Mouse (Mus musculus) megakaryocyte, embryonic 14.5 days (primary cell): Measurements from ENCODE around the gene Acss2. TPM values are rescaled to one million over a fixed set of nuclear protein-coding genes. Genes with fewer than 3 reads are reported as not detected.

Experiments used
- H3K27me3 ChIP-seq: replicated peaks from 2 replicates; pipeline ENCODE3; 2012; ENCODE audit warnings: inconsistent platforms
- H3K36me3 ChIP-seq: replicated peaks from 2 replicates; pipeline ENCODE3; 2012; ENCODE audit warnings: low read length, inconsistent platforms, mixed read lengths
- H3K4me1 ChIP-seq: 2 replicates; pipeline ENCODE4 v1.6.1; 2012; ENCODE audit warnings: inconsistent platforms
- H3K4me3 ChIP-seq: replicated peaks from 2 replicates; pipeline ENCODE3; 2012; ENCODE audit warnings: moderate library complexity, mild to moderate bottlenecking, inconsistent platforms
- H3K9me3 ChIP-seq: 2 replicates; pipeline ENCODE4 v1.6.1; 2012; ENCODE audit warnings: inconsistent platforms
- FLI1 ChIP-seq: IDR thresholded peaks from 2 replicates; pipeline ENCODE4 v1.6.1; 2012; ENCODE audit warnings: low read length, inconsistent platforms, mixed read lengths
- GATA1 ChIP-seq: IDR thresholded peaks from 3 replicates; pipeline ENCODE4 v1.6.1; 2012; ENCODE audit warnings: mixed read lengths, low read length, inconsistent platforms, borderline replicate concordance
- polyA plus RNA-seq: library from polyadenylated mRNA; stranded (reverse); fragments of >175 nt; gene quantifications from 2 replicates; pipeline ENCODE4 v1.2.3, GENCODE M21; 2012; ENCODE audit warnings: low replicate concordance; ENCODE audit not compliant: insufficient read depth

Gene Acss2
- polyA plus RNA-seq, 1 experiment = 10.2 TPM

- no peak overlapping the region for H3K4me3 ChIP-seq
- H3K27me3 ChIP-seq = peaks cover 29% of the 10 kb centered on the region
- peaks cover 16% of the 10 kb centered on the region for H3K4me1 ChIP-seq
- TF ChIP-seq FLI1 (no peak), GATA1 (no peak)
- H3K36me3 ChIP-seq = peaks cover 87% of the 10 kb centered on the region
- H3K9me3 ChIP-seq = no peaks in the 10 kb centered on the region
These were observed 116.0 kb downstream of the Acss2 start for GRCm38 (mm10) chr2:155633731-155634130.

- Histone ChIP-seq H3K36me3 (peaks cover 96% of the 10 kb centered on the region), H3K4me1 (peaks cover 8% of the 10 kb centered on the region), H3K4me3 (no peak overlapping the region), H3K27me3 (peaks cover 21% of the 10 kb centered on the region), H3K9me3 (no peaks in the 10 kb centered on the region)
- TF ChIP-seq FLI1 (no peak), GATA1 (no peak)
These were observed 116.8 kb downstream of the Acss2 start for GRCm38 (mm10) chr2:155634562-155634961.

Other genes starting within 250 kb of the Acss2 start
- gene Map1lc3a, start 241.7 kb upstream of the Acss2 start, polyA plus RNA-seq = 47.3 and 56.9 TPM in 2 replicates
- gene Pigu, start 160.5 kb upstream of the Acss2 start, polyA plus RNA-seq = 9.1 and 13.0 TPM in 2 replicates
- 12.7 and 21.9 TPM in 2 replicates for gene Trp53inp2, start 136.9 kb upstream of the Acss2 start, polyA plus RNA-seq
- gene Ncoa6, start 44.1 kb upstream of the Acss2 start, polyA plus RNA-seq = 8.0 and 12.2 TPM in 2 replicates
- gene Ggt7, start 289 bp downstream of the Acss2 start, polyA plus RNA-seq = 0.60 and 24.0 TPM in 2 replicates
- gene Gss, start 74.9 kb downstream of the Acss2 start, polyA plus RNA-seq = 7.9 and 8.8 TPM in 2 replicates
- 0.95 TPM in 1 of 2 replicates, not detected in the other for gene Myh7b, start 93.3 kb downstream of the Acss2 start, polyA plus RNA-seq
- gene Trpc4ap, start 174.4 kb downstream of the Acss2 start, polyA plus RNA-seq = 80.8 and 188 TPM in 2 replicates
- 90.3 and 158 TPM in 2 replicates for gene Edem2, start 211.5 kb downstream of the Acss2 start, polyA plus RNA-seq
- not detected in 2 replicates for gene Gm17581, start 217.9 kb downstream of the Acss2 start, polyA plus RNA-seq
- 1.1 TPM in 1 of 2 replicates, not detected in the other for gene Procr, start 233.2 kb downstream of the Acss2 start, polyA plus RNA-seq